Mouse (Mus musculus) G1E (cell line): ENCODE measurements at regions not wholly inside any gene's neighbourhood (a gene's known extent, or its start where the extent isn't known, plus 50 kb on each side); places are given as distances from the start of the nearest gene placed in this dataset.

ENCODE experiments used
- CTCF ChIP-seq: IDR thresholded peaks from 2 replicates; pipeline ENCODE4 v1.5.1; 2012; ENCODE audit warnings: low read depth, low read length, inconsistent platforms, mixed read lengths
- POLR2AphosphoS5 ChIP-seq: IDR thresholded peaks from 2 replicates; pipeline ENCODE4 v1.6.1; 2012; ENCODE audit warnings: low read depth, low read length, inconsistent platforms; ENCODE audit not compliant: insufficient replicate concordance
- TAL1 ChIP-seq: conservative IDR thresholded peaks from 2 replicates; pipeline ENCODE4 v1.6.1; 2012; ENCODE audit warnings: low read depth, low read length, inconsistent platforms, mixed read lengths

GRCm38 (mm10) chr12:25363341-25363740 is 266.4 kb upstream of the Id2 start:
- TF ChIP-seq CTCF (no peak), TAL1 (no peak), POLR2AphosphoS5 (no peak)
